Mouse (Mus musculus): Measurements from ENCODE around the gene Hrnr. TPM values are rescaled to one million over a fixed set of nuclear protein-coding genes. Genes with fewer than 3 reads are reported as not detected.

The Hrnr gene
- polyA plus RNA-seq, 1 experiment = not detected

- H3K36me3 ChIP-seq (ENCODE audit: control insufficient read depth, insufficient read depth, low read length) = no peaks in the 10 kb centered on the region
- 62% methylated on average over 1 of the region's 1 CpGs for WGBS
- no peaks in the 10 kb centered on the region for H3K4me1 ChIP-seq (ENCODE audit: control insufficient read depth, insufficient read depth, insufficient read length)
- H3K27me3 ChIP-seq (ENCODE audit: control insufficient read depth, insufficient read depth, low read length) = no peaks in the 10 kb centered on the region
- DNase-seq (ENCODE audit: low read depth in 1 of 2, low spot score in 2 of 2) = no peak
- no peak overlapping the region for H3K27ac ChIP-seq (ENCODE audit: insufficient read depth, low read length)
- H3K4me3 ChIP-seq (ENCODE audit: extremely low read depth, insufficient read depth, insufficient read length) = no peak overlapping the region
- TF ChIP-seq CTCF (IDR thresholded peaks at IDR 0.05; ENCODE audit: extremely low read depth, insufficient read depth, insufficient read length, insufficient replicate concordance) = no peak
Observed at GRCm38 (mm10) chr3:93368171-93368570, 48.6 kb downstream of the Hrnr start.

- TF ChIP-seq CTCF (IDR thresholded peaks at IDR 0.05; ENCODE audit: extremely low read depth, insufficient read depth, insufficient read length, insufficient replicate concordance) (no peak), POLR2A (IDR thresholded peaks at IDR 0.05; ENCODE audit: low read depth, low read length) (no peak)
- Histone ChIP-seq H3K4me3 (ENCODE audit: extremely low read depth, insufficient read depth, insufficient read length) (no peak overlapping the region), H3K4me1 (ENCODE audit: control insufficient read depth, insufficient read depth, insufficient read length) (no peaks in the 10 kb centered on the region), H3K36me3 (ENCODE audit: control insufficient read depth, insufficient read depth, low read length) (no peaks in the 10 kb centered on the region), H3K27ac (ENCODE audit: insufficient read depth, low read length) (no peak overlapping the region), H3K27me3 (ENCODE audit: control insufficient read depth, insufficient read depth, low read length) (no peaks in the 10 kb centered on the region)
- no peak for DNase-seq (ENCODE audit: low read depth in 1 of 2, low spot score in 2 of 2)
- 84% methylated on average over 6 of the region's 6 CpGs for WGBS
Observed at GRCm38 (mm10) chr3:93373416-93373815, 53.9 kb downstream of the Hrnr start.

GRCm38 (mm10) chr3:93375196-93375595 is 55.6 kb downstream of the Hrnr start:
- no peak overlapping the region for H3K27ac ChIP-seq (ENCODE audit: insufficient read depth, low read length)
- H3K4me1 ChIP-seq (ENCODE audit: control insufficient read depth, insufficient read depth, insufficient read length) = no peaks in the 10 kb centered on the region
- H3K4me3 ChIP-seq (ENCODE audit: extremely low read depth, insufficient read depth, insufficient read length) = no peak overlapping the region
- WGBS = 6% methylated on average over 1 of the region's 1 CpGs
- DNase-seq (ENCODE audit: low read depth in 1 of 2, low spot score in 2 of 2) = no peak
- TF ChIP-seq CTCF (IDR thresholded peaks at IDR 0.05; ENCODE audit: extremely low read depth, insufficient read depth, insufficient read length, insufficient replicate concordance) = no peak
- no peak for TF ChIP-seq POLR2A (IDR thresholded peaks at IDR 0.05; ENCODE audit: low read depth, low read length)
- no peaks in the 10 kb centered on the region for H3K36me3 ChIP-seq (ENCODE audit: control insufficient read depth, insufficient read depth, low read length)
- no peaks in the 10 kb centered on the region for H3K27me3 ChIP-seq (ENCODE audit: control insufficient read depth, insufficient read depth, low read length)

GRCm38 (mm10) chr3:93375601-93376000 is 56.1 kb downstream of the Hrnr start:
- H3K36me3 ChIP-seq (ENCODE audit: control insufficient read depth, insufficient read depth, low read length) = no peaks in the 10 kb centered on the region
- H3K4me1 ChIP-seq (ENCODE audit: control insufficient read depth, insufficient read depth, insufficient read length) = no peaks in the 10 kb centered on the region
- TF ChIP-seq CTCF (IDR thresholded peaks at IDR 0.05; ENCODE audit: extremely low read depth, insufficient read depth, insufficient read length, insufficient replicate concordance) = no peak
- no peak for TF ChIP-seq POLR2A (IDR thresholded peaks at IDR 0.05; ENCODE audit: low read depth, low read length)
- no peak overlapping the region for H3K4me3 ChIP-seq (ENCODE audit: extremely low read depth, insufficient read depth, insufficient read length)
- no peak overlapping the region for H3K27ac ChIP-seq (ENCODE audit: insufficient read depth, low read length)
- no peak for DNase-seq (ENCODE audit: low read depth in 1 of 2, low spot score in 2 of 2)
- WGBS = 87% methylated on average over 5 of the region's 5 CpGs
- no peaks in the 10 kb centered on the region for H3K27me3 ChIP-seq (ENCODE audit: control insufficient read depth, insufficient read depth, low read length)

- no peak for DNase-seq (ENCODE audit: low read depth in 1 of 2, low spot score in 2 of 2)
- no peaks in the 10 kb centered on the region for H3K36me3 ChIP-seq (ENCODE audit: control insufficient read depth, insufficient read depth, low read length)
- H3K27ac ChIP-seq (ENCODE audit: insufficient read depth, low read length) = no peak overlapping the region
- TF ChIP-seq POLR2A (IDR thresholded peaks at IDR 0.05; ENCODE audit: low read depth, low read length) (no peak), CTCF (IDR thresholded peaks at IDR 0.05; ENCODE audit: extremely low read depth, insufficient read depth, insufficient read length, insufficient replicate concordance) (no peak)
- H3K4me1 ChIP-seq (ENCODE audit: control insufficient read depth, insufficient read depth, insufficient read length) = no peaks in the 10 kb centered on the region
- 79% methylated on average over 4 of the region's 4 CpGs for WGBS
- H3K4me3 ChIP-seq (ENCODE audit: extremely low read depth, insufficient read depth, insufficient read length) = no peak overlapping the region
- H3K27me3 ChIP-seq (ENCODE audit: control insufficient read depth, insufficient read depth, low read length) = no peaks in the 10 kb centered on the region
Observed at GRCm38 (mm10) chr3:93378146-93378545, 58.6 kb downstream of the Hrnr start.

Other genes starting within 250 kb of the Hrnr start
- not detected in 2 replicates for gene Crnn, start 175.0 kb upstream of the Hrnr start, polyA plus RNA-seq (2012; rRNA removed)
- gene Flg2, start 122.5 kb upstream of the Hrnr start, polyA plus RNA-seq (2012; rRNA removed) = not detected in 2 replicates
- gene Flg, start 46.2 kb upstream of the Hrnr start, polyA plus RNA-seq (2012; rRNA removed) = not detected in 2 replicates
- gene Rptn, start 74.0 kb downstream of the Hrnr start, polyA plus RNA-seq (2012; rRNA removed) = not detected in 2 replicates
- 0.01 TPM in 1 of 2 replicates, not detected in the other for gene Tchh, start 122.6 kb downstream of the Hrnr start, polyA plus RNA-seq (2012; rRNA removed)
- gene Tchhl1, start 149.0 kb downstream of the Hrnr start, polyA plus RNA-seq (2012; rRNA removed) = not detected in 2 replicates
- gene S100a11, start 200.7 kb downstream of the Hrnr start, polyA plus RNA-seq (2012; rRNA removed) = 69.2 and 72.5 TPM in 2 replicates
- gene S100a10, start 235.3 kb downstream of the Hrnr start, polyA plus RNA-seq (2012; rRNA removed) = 36.2 and 39.0 TPM in 2 replicates

Measured in spleen, adult 2 months (tissue).